In genomic region chr7:25333596-25334307, GRCm38 (mm10) we compare ENCODE assay signal across 8 mouse cellular contexts. TPM values are rescaled to one million over a fixed set of nuclear protein-coding genes. Genes with fewer than 3 reads are reported as not detected.
DNase-seq lines count a peak whose midpoint lies in the region; ATAC-seq and TF ChIP-seq lines count a peak whose summit lies in the region.

No protein-coding gene starts in this region.

- ATAC-seq in embryonic facial prominence, embryonic 13.5 days (ENCODE audit: insufficient number of reproducible peaks, insufficient read depth, low FRiP score, low TSS enrichment, low read depth), result peak; percentile 45; the same call in 1 of the 2 replicates
- ATAC-seq in limb, embryonic 14.5 days (ENCODE audit: low FRiP score, low read depth), result peak; percentile 49; the same call in 1 of the 2 replicates
- peak; percentile 42 for ATAC-seq in midbrain, postnatal 0 days (ENCODE audit: low FRiP score)
- ATAC-seq in stomach, embryonic 14.5 days (ENCODE audit: insufficient number of reproducible peaks, insufficient read depth, low FRiP score, low read depth), result peak; percentile 61; the same call in 1 of the 2 replicates

- no peaks in the 10 kb centered on the region for H3K4me1 ChIP-seq in embryonic facial prominence, embryonic 13.5 days
- no peaks in the 10 kb centered on the region for H3K4me1 ChIP-seq in limb, embryonic 14.5 days (ENCODE audit: control insufficient read depth, insufficient read depth, low read length)
- H3K4me1 ChIP-seq in midbrain, postnatal 0 days (ENCODE audit: insufficient read depth, low read length), result no peaks in the 10 kb centered on the region
- H3K4me1 ChIP-seq in stomach, embryonic 14.5 days (ENCODE audit: control insufficient read depth, insufficient read depth, low read length), result no peaks in the 10 kb centered on the region

- peak; percentile 74 for TF ChIP-seq CTCF in midbrain, postnatal 0 days (IDR thresholded peaks at IDR 0.05)

- H3K4me3 ChIP-seq in embryonic facial prominence, embryonic 13.5 days, result no peak overlapping the region
- no peak overlapping the region for H3K4me3 ChIP-seq in limb, embryonic 14.5 days (replicated peaks; ENCODE audit: low read length)
- H3K4me3 ChIP-seq in midbrain, postnatal 0 days (ENCODE audit: low read depth, low read length), result no peak overlapping the region
- H3K4me3 ChIP-seq in stomach, embryonic 14.5 days (ENCODE audit: low read depth, low read length), result no peak overlapping the region

- 0 out of 2 replicates have a peak overlapping the region, but pooled peaks have one; percentile 21 for H3K9ac ChIP-seq in embryonic facial prominence, embryonic 13.5 days
- no peak overlapping the region for H3K9ac ChIP-seq in limb, embryonic 14.5 days (ENCODE audit: low read depth, low read length, severe bottlenecking)
- no peak overlapping the region for H3K9ac ChIP-seq in midbrain, postnatal 0 days (replicated peaks; ENCODE audit: low read length, poor library complexity, severe bottlenecking)
- no peak overlapping the region for H3K9ac ChIP-seq in stomach, embryonic 14.5 days (replicated peaks; ENCODE audit: low read depth, low read length)

- H3K27ac ChIP-seq in embryonic facial prominence, embryonic 13.5 days, result no peak overlapping the region
- no peak overlapping the region for H3K27ac ChIP-seq in limb, embryonic 14.5 days (replicated peaks; ENCODE audit: low read depth, low read length)
- no peak overlapping the region for H3K27ac ChIP-seq in midbrain, postnatal 0 days (ENCODE audit: low read depth, low read length)
- no peak overlapping the region for H3K27ac ChIP-seq in stomach, embryonic 14.5 days (ENCODE audit: low read length)

- H3K9me3 ChIP-seq in embryonic facial prominence, embryonic 13.5 days, result no peaks in the 10 kb centered on the region
- no peaks in the 10 kb centered on the region for H3K9me3 ChIP-seq in limb, embryonic 14.5 days (ENCODE audit: control insufficient read depth, low read length)
- no peaks in the 10 kb centered on the region for H3K9me3 ChIP-seq in midbrain, postnatal 0 days (ENCODE audit: low read length)
- H3K9me3 ChIP-seq in stomach, embryonic 14.5 days (ENCODE audit: control insufficient read depth, low read depth, low read length), result no peaks in the 10 kb centered on the region

- H3K36me3 ChIP-seq in embryonic facial prominence, embryonic 13.5 days, result peaks cover 79% of the 10 kb centered on the region
- H3K36me3 ChIP-seq in limb, embryonic 14.5 days (ENCODE audit: control insufficient read depth, insufficient read depth, low read length), result peaks cover 65% of the 10 kb centered on the region
- H3K36me3 ChIP-seq in midbrain, postnatal 0 days (ENCODE audit: insufficient read depth, low read length), result peaks cover 50% of the 10 kb centered on the region
- H3K36me3 ChIP-seq in stomach, embryonic 14.5 days (ENCODE audit: control insufficient read depth, insufficient read depth, low read length), result peaks cover 31% of the 10 kb centered on the region

- no peak overlapping the region for H3K4me2 ChIP-seq in embryonic facial prominence, embryonic 13.5 days
- H3K4me2 ChIP-seq in limb, embryonic 14.5 days (replicated peaks; ENCODE audit: low read depth, low read length, severe bottlenecking), result no peak overlapping the region
- H3K4me2 ChIP-seq in midbrain, postnatal 0 days (ENCODE audit: low read depth, low read length, poor library complexity, severe bottlenecking), result no peak overlapping the region
- H3K4me2 ChIP-seq in stomach, embryonic 14.5 days (replicated peaks; ENCODE audit: low read depth, low read length), result no peak overlapping the region

- H3K27me3 ChIP-seq in embryonic facial prominence, embryonic 13.5 days, result no peaks in the 10 kb centered on the region
- no peaks in the 10 kb centered on the region for H3K27me3 ChIP-seq in limb, embryonic 14.5 days (ENCODE audit: control insufficient read depth, insufficient read depth, low read length)
- no peaks in the 10 kb centered on the region for H3K27me3 ChIP-seq in midbrain, postnatal 0 days (ENCODE audit: insufficient read depth, low read length)
- no peaks in the 10 kb centered on the region for H3K27me3 ChIP-seq in stomach, embryonic 14.5 days (ENCODE audit: control insufficient read depth, insufficient read depth, low read length)

- TF ChIP-seq POLR2A in limb, embryonic 14.5 days (IDR thresholded peaks at IDR 0.05; ENCODE audit: borderline replicate concordance, extremely low read depth, insufficient read depth, insufficient read length), result no peak

- WGBS in embryonic facial prominence, embryonic 13.5 days, result 44% methylated on average over 16 of the region's 16 CpGs
- 42% methylated on average over 16 of the region's 16 CpGs for WGBS in limb, embryonic 14.5 days
- WGBS in midbrain, postnatal 0 days, result 42% methylated on average over 16 of the region's 16 CpGs
- 42% methylated on average over 16 of the region's 16 CpGs for WGBS in stomach, embryonic 14.5 days

- peak; percentile 79 for DNase-seq in 416B (ENCODE audit: low read depth)
- peak; percentile 81 for DNase-seq in adrenal gland, postnatal 10 days
- DNase-seq in heart, adult 8-10 months (ENCODE audit: low spot score), result peak; percentile 50
- peak; percentile 71 to 80 for DNase-seq in kidney, adult 8-10 months
- peak; percentile 86 for DNase-seq in limb, embryonic 14.5 days (ENCODE audit: low spot score)
- peak; percentile 68 for DNase-seq in midbrain, postnatal 0 days (ENCODE audit: low spot score)

RNA-seq across cellular contexts. Expression of gene Megf8, which starts 16.8 kb away (rescaled TPM):
- total RNA-seq in adrenal gland, postnatal 10 days (2021), result 10 to 100 TPM; 31.1 to 41.0 TPM
- polyA plus RNA-seq in embryonic facial prominence, embryonic 13.5 days (2015; fragmentation: Nextera tagmentation; extraction: Ambion mirVana), result 17.6 and 18.5 TPM in 2 replicates
- 10 to 100 TPM; 33.9 to 35.8 (median 34.8) TPM for total RNA-seq in heart, adult 8-10 months (2022)
- 45.1 and 61.2 TPM in 2 replicates for polyA plus RNA-seq in limb, embryonic 14.5 days (2012; rRNA removed)
- polyA plus RNA-seq in limb, embryonic 14.5 days (2014; fragmentation: Nextera tagmentation; extraction: Ambion mirVana), result 16.5 and 19.9 TPM in 2 replicates
- 90.0 and 103 TPM in 2 replicates for total RNA-seq in midbrain, postnatal 0 days (2014; rRNA removed)
- polyA plus RNA-seq in midbrain, postnatal 0 days (2015; fragmentation: Nextera tagmentation; extraction: Ambion mirVana), result 15.3 and 15.6 TPM in 2 replicates
- 12.2 and 13.0 TPM in 2 replicates for polyA plus RNA-seq in stomach, embryonic 14.5 days (2014; fragmentation: Nextera tagmentation; extraction: Ambion mirVana)

RNA-seq across cellular contexts. Expression of gene Tmem145, which starts 27.8 kb away (rescaled TPM):
- total RNA-seq in adrenal gland, postnatal 10 days (2021), result 1 to 10 TPM; 1.1 to 2.2 TPM
- polyA plus RNA-seq in embryonic facial prominence, embryonic 13.5 days (2015; fragmentation: Nextera tagmentation; extraction: Ambion mirVana), result 2.2 and 2.5 TPM in 2 replicates
- under 1 TPM in 1 of 4 experiments, not detected in 3; 0.14 TPM for total RNA-seq in heart, adult 8-10 months (2022)
- polyA plus RNA-seq in limb, embryonic 14.5 days (2012; rRNA removed), result 4.4 and 7.9 TPM in 2 replicates
- polyA plus RNA-seq in limb, embryonic 14.5 days (2014; fragmentation: Nextera tagmentation; extraction: Ambion mirVana), result 0.80 and 2.2 TPM in 2 replicates
- total RNA-seq in midbrain, postnatal 0 days (2014; rRNA removed), result 105 and 106 TPM in 2 replicates
- polyA plus RNA-seq in midbrain, postnatal 0 days (2015; fragmentation: Nextera tagmentation; extraction: Ambion mirVana), result 131 and 143 TPM in 2 replicates
- 1.9 and 2.0 TPM in 2 replicates for polyA plus RNA-seq in stomach, embryonic 14.5 days (2014; fragmentation: Nextera tagmentation; extraction: Ambion mirVana)

RNA-seq across cellular contexts. Expression of gene Prr19, which starts 32.5 kb away (rescaled TPM):
- total RNA-seq in adrenal gland, postnatal 10 days (2021), result not detected
- 0.60 and 0.92 TPM in 2 replicates for polyA plus RNA-seq in embryonic facial prominence, embryonic 13.5 days (2015; fragmentation: Nextera tagmentation; extraction: Ambion mirVana)
- not detected for total RNA-seq in heart, adult 8-10 months (2022)
- polyA plus RNA-seq in limb, embryonic 14.5 days (2012; rRNA removed), result 0.99 and 1.1 TPM in 2 replicates
- polyA plus RNA-seq in limb, embryonic 14.5 days (2014; fragmentation: Nextera tagmentation; extraction: Ambion mirVana), result 0.44 and 0.53 TPM in 2 replicates
- total RNA-seq in midbrain, postnatal 0 days (2014; rRNA removed), result 2.0 and 2.5 TPM in 2 replicates
- 5.7 and 7.0 TPM in 2 replicates for polyA plus RNA-seq in midbrain, postnatal 0 days (2015; fragmentation: Nextera tagmentation; extraction: Ambion mirVana)
- polyA plus RNA-seq in stomach, embryonic 14.5 days (2014; fragmentation: Nextera tagmentation; extraction: Ambion mirVana), result 0.76 and 1.1 TPM in 2 replicates

RNA-seq across cellular contexts. Expression of gene Cnfn, which starts 35.8 kb away (rescaled TPM):
- not detected for total RNA-seq in adrenal gland, postnatal 10 days (2021)
- 4.4 and 7.0 TPM in 2 replicates for polyA plus RNA-seq in embryonic facial prominence, embryonic 13.5 days (2015; fragmentation: Nextera tagmentation; extraction: Ambion mirVana)
- not detected for total RNA-seq in heart, adult 8-10 months (2022)
- polyA plus RNA-seq in limb, embryonic 14.5 days (2012; rRNA removed), result 3.3 and 4.5 TPM in 2 replicates
- polyA plus RNA-seq in limb, embryonic 14.5 days (2014; fragmentation: Nextera tagmentation; extraction: Ambion mirVana), result 16.7 and 31.8 TPM in 2 replicates
- total RNA-seq in midbrain, postnatal 0 days (2014; rRNA removed), result not detected in 2 replicates
- not detected in 2 replicates for polyA plus RNA-seq in midbrain, postnatal 0 days (2015; fragmentation: Nextera tagmentation; extraction: Ambion mirVana)
- 0.55 TPM in 1 of 2 replicates, not detected in the other for polyA plus RNA-seq in stomach, embryonic 14.5 days (2014; fragmentation: Nextera tagmentation; extraction: Ambion mirVana)

RNA-seq across cellular contexts. Expression of gene Pafah1b3, which starts 36.0 kb away (rescaled TPM):
- total RNA-seq in adrenal gland, postnatal 10 days (2021), result 10 to 100 TPM; 38.1 to 39.7 TPM
- 315 and 322 TPM in 2 replicates for polyA plus RNA-seq in embryonic facial prominence, embryonic 13.5 days (2015; fragmentation: Nextera tagmentation; extraction: Ambion mirVana)
- total RNA-seq in heart, adult 8-10 months (2022), result 1 to 10 TPM; 3.9 to 4.6 (median 3.9) TPM
- polyA plus RNA-seq in limb, embryonic 14.5 days (2012; rRNA removed), result 266 and 343 TPM in 2 replicates
- polyA plus RNA-seq in limb, embryonic 14.5 days (2014; fragmentation: Nextera tagmentation; extraction: Ambion mirVana), result 234 and 252 TPM in 2 replicates
- total RNA-seq in midbrain, postnatal 0 days (2014; rRNA removed), result 595 and 661 TPM in 2 replicates
- 604 and 629 TPM in 2 replicates for polyA plus RNA-seq in midbrain, postnatal 0 days (2015; fragmentation: Nextera tagmentation; extraction: Ambion mirVana)
- polyA plus RNA-seq in stomach, embryonic 14.5 days (2014; fragmentation: Nextera tagmentation; extraction: Ambion mirVana), result 274 and 284 TPM in 2 replicates

Comparison
In these comparisons a context has a peak if more than half of its experiments do, and no peak if none do; other contexts are left out.
1. RNA of gene Tmem145, which starts 27.8 kb away (polyA plus RNA-seq): 131 to 143 TPM in midbrain, postnatal 0 days; 0.80 to 7.9 TPM in limb, embryonic 14.5 days, 2.2 to 2.5 TPM in embryonic facial prominence, embryonic 13.5 days and 1.9 to 2.0 TPM in stomach, embryonic 14.5 days; every median in the first group is over 10 times any median in the second.
2. Peak in every context shown above with its lines, with median percentiles within 50 percentile points of each other: DNase-seq and ATAC-seq.